Mouse (Mus musculus) macrophage (primary cell): ENCODE results near the gene Rasgrp2. TPM values are rescaled to one million over a fixed set of nuclear protein-coding genes. Genes with fewer than 3 reads are reported as not detected.

Source experiments
- H3K27ac ChIP-seq: fragments of 350-480 bp; formaldehyde crosslinking; 2 replicates; pipeline ENCODE4 v1.9.0; 2021
- H3K36me3 ChIP-seq: fragments of 350-480 bp; formaldehyde crosslinking; 2 replicates; pipeline ENCODE4 v1.9.0; 2021; ENCODE audit errors: inconsistent target
- H3K4me3 ChIP-seq: fragments of 350-480 bp; formaldehyde crosslinking; 2 replicates; pipeline ENCODE4 v1.9.0; 2021; ENCODE audit errors: inconsistent target
- H3K79me2 ChIP-seq: fragments of 350-480 bp; formaldehyde crosslinking; 2 replicates; pipeline ENCODE4 v1.9.0; 2021; ENCODE audit errors: inconsistent target
- WGBS: methylation state at CpG from one replicate; pipeline ENCODE4 v1.1.7; 2026; ENCODE audit warnings: inconsistent platforms; ENCODE audit not compliant: missing documents; 5-methylcytosine and 5-hydroxymethylcytosine counted together
- polyA plus RNA-seq: library from polyadenylated mRNA; stranded (reverse); fragments of 250-400 nt; gene quantifications from 3 replicates; pipeline ENCODE4 v1.2.4, GENCODE M21; 2018; ENCODE audit warnings: inconsistent platforms

Rasgrp2 gene
- polyA plus RNA-seq, 1 experiment from 2014 or later = 11.4 TPM

- no peaks in the 10 kb centered on the region for H3K36me3 ChIP-seq
Measured at GRCm38 (mm10) chr19:6389803-6390202, 9.3 kb upstream of the Rasgrp2 start.

GRCm38 (mm10) chr19:6390251-6390650 is 8.9 kb upstream of the Rasgrp2 start:
- H3K36me3 ChIP-seq = no peaks in the 10 kb centered on the region
- H3K27ac ChIP-seq = no peak overlapping the region
- WGBS = 84% methylated on average over 6 of the region's 6 CpGs
- H3K79me2 ChIP-seq = no peaks in the 10 kb centered on the region
- H3K4me3 ChIP-seq = no peak overlapping the region

More at GRCm38 (mm10) chr19:6389803-6390202, 9.3 kb upstream of the Rasgrp2 start:
- Histone ChIP-seq H3K27ac (no peak overlapping the region), H3K79me2 (no peaks in the 10 kb centered on the region), H3K4me3 (no peak overlapping the region)
- WGBS = 46% methylated on average over 16 of the region's 16 CpGs

GRCm38 (mm10) chr19:6392743-6393393 is 6.3 kb upstream of the Rasgrp2 start:
- no peak overlapping the region for H3K27ac ChIP-seq
- no peaks in the 10 kb centered on the region for H3K79me2 ChIP-seq
- no peaks in the 10 kb centered on the region for H3K36me3 ChIP-seq
- no peak overlapping the region for H3K4me3 ChIP-seq
- 58% methylated on average over 12 of the region's 14 CpGs for WGBS

DNA sequence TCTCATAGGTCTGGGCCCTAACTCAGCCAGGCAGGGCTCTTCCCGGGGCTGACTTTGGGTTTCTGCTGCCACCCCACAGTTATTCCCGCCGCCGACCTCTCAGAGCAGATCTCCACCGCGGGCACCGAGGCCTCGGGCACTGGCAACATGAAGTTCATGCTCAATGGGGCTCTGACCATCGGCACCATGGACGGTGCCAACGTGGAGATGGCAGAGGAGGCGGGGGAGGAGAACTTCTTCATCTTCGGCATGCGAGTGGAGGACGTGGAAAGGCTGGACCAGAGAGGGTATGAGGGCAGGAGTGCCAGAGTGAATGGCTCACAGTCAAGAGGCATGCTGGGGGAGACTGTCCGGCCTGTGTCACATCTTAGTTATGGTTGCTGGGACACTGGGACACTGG is 5.5 kb upstream of the Rasgrp2 start:
- Histone ChIP-seq H3K79me2 (no peaks in the 10 kb centered on the region), H3K27ac (no peak overlapping the region), H3K36me3 (no peaks in the 10 kb centered on the region), H3K4me3 (no peak overlapping the region)
- 93% methylated on average over 14 of the region's 16 CpGs for WGBS

- Histone ChIP-seq H3K36me3 (no peaks in the 10 kb centered on the region), H3K4me3 (no peak overlapping the region), H3K27ac (no peak overlapping the region), H3K79me2 (no peaks in the 10 kb centered on the region)
- 92% methylated on average over 5 of the region's 5 CpGs for WGBS
Measured at GRCm38 (mm10) chr19:6396237-6396636, 2.9 kb upstream of the Rasgrp2 start.

GRCm38 (mm10) chr19:6397582-6398249 is 1.4 kb upstream of the Rasgrp2 start:
- 87% methylated on average over 22 of the region's 22 CpGs for whole genome bisulfite sequencing

DNA sequence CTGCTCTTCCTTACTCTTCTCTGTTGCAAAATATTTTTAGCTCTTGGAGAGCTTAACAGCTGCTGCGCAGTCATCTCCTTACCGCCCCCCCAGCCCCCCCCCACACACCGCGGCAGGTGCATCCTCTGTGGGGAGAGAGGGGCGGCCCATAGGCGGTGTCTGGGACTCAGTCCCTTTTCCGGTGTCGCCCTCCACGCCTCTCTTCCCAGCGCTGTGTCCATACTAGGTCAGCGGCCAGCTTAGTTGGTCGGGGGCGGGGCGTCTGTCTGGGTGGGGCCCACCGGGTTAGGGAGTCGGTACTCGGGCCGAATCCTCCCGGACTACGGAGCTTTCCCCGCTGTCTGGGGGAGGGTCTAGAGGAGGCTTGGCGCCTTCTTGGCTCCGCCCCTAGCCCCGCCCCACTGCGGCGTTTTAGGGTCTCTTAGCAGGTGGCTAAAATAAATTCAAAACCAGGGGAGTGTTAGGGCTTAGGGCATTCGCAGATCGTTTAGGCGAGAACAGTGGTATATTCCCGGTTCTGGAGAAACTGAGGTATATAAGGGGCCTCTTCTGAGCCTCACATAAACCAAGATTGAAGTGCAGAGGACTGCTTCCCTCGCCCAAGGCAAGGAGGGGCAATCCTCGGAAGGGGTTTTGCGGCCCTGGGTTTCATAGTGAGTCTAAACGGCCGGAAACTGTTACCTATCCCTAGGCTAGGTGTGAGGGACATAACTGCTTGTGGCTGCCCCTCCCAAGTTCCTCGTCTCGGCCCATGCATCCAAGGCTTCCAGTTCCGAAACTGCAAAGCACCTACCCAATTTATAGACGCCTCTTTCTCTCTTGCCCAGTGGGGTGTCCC is 474 bp upstream of the Rasgrp2 start:
- Histone ChIP-seq H3K4me3 (peak overlapping the region; percentile 5; the same call in 1 of the 2 replicates), H3K27ac (no peak overlapping the region), H3K36me3 (no peaks in the 10 kb centered on the region), H3K79me2 (no peaks in the 10 kb centered on the region)
- WGBS = 4% methylated on average over 39 of the region's 39 CpGs

More at GRCm38 (mm10) chr19:6397582-6398249, 1.4 kb upstream of the Rasgrp2 start:
- Histone ChIP-seq H3K4me3 (no peak overlapping the region), H3K79me2 (no peaks in the 10 kb centered on the region), H3K36me3 (no peaks in the 10 kb centered on the region), H3K27ac (no peak overlapping the region)

DNA sequence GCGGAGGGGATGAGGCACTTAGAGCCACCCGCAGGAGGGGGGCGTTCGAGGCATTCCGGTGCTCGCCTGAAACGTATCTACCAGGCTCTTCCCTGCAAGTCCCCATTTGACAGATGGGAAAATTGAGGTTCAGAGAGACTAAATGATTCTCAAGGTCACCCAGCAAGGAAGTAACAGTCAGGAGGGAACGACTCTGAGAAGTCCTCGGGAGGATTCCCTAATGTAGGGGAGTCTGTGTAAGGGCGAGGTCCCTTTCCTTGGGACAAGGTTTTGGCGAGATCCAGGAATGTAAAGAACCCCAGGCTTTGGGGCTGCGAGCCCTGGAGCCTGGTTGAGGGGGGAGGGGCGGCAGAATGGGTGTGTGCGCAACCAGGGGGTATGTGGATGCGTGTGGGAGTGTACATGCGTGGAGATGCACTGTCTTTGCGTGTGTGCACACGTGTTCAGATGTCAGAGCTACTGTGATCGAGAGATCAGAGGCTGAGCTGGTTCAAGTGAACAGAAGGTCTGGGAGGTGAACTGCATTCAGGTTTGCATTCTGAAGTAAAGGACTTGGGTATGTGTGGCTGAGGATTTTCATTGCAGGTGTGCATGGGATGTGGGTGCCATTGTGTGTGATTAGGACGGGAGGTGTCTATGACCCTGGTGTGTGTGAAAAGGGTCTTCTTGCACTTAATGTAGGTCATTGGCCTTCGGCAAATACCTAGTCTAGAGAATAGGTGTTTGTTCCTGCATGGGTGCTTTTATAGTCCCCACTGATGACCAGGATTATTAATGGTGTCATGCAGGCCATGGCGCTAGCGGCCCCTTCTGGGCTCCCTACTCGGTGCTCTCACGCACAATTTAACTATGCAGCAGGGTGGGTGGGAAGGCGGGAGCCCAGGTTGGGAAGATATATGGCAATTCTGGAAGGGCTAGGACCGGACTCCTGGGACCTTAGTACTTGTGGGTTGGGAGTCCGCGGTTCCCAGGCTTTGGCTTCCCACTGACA is 1.3 kb downstream of the Rasgrp2 start:
- WGBS = 4% methylated on average over 29 of the region's 29 CpGs
- no peak overlapping the region for H3K27ac ChIP-seq
- H3K79me2 ChIP-seq = no peaks in the 10 kb centered on the region
- no peak overlapping the region for H3K4me3 ChIP-seq
- H3K36me3 ChIP-seq = no peaks in the 10 kb centered on the region

GRCm38 (mm10) chr19:6401131-6401815 is 2.1 kb downstream of the Rasgrp2 start:
- no peak overlapping the region for H3K27ac ChIP-seq
- H3K79me2 ChIP-seq = no peaks in the 10 kb centered on the region
- no peaks in the 10 kb centered on the region for H3K36me3 ChIP-seq
- peak overlapping the region; percentile 22; the same call in 1 of the 2 replicates for H3K4me3 ChIP-seq
- WGBS = under 1% methylated on average over 32 of the region's 32 CpGs

DNA sequence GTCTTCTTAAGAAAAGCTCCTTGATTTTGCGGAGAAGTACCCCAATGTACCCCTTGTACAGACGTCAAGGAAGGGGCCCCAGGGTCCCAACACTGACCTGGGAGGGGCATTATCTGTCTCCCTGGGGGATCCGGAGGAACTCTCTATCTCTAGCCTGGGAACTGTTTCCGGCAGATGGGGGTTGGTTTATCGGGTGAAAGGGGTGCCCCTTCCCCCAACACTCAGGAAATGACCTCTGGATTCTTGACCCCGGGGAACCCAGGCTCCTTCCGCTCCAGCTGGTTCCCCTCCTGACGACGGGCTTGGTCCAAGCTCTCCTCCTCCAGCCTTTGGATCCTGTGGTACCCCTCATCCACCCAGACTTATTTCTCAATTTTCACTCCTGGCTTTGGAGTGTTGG is 2.8 kb downstream of the Rasgrp2 start:
- Histone ChIP-seq H3K27ac (no peak overlapping the region), H3K79me2 (no peaks in the 10 kb centered on the region), H3K4me3 (peak overlapping the region; percentile 22; the same call in 1 of the 2 replicates), H3K36me3 (no peaks in the 10 kb centered on the region)
- WGBS = 6% methylated on average over 9 of the region's 9 CpGs

DNA sequence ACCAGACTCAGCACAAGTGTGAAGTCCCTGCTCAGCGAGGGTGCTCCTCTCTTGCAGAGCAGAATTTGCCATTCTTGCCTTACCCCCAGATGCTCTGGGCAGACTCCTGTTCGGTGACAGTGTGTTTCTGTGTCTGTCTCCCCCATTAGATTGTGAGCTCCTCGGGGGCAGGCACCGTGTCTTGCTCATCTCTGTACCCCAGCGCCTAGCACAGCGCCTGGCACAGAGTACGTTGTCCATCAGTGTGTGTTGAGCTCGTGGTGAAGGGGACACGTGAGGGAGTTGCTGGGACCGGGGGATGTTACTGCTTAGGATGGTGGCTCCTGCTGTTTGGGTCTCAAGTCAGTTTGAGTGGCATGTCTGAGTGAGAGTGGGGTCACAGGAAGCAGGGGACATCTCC is 4.7 kb downstream of the Rasgrp2 start:
- Histone ChIP-seq H3K79me2 (no peaks in the 10 kb centered on the region), H3K4me3 (no peak overlapping the region), H3K27ac (no peak overlapping the region), H3K36me3 (no peaks in the 10 kb centered on the region)
- WGBS = 92% methylated on average over 9 of the region's 10 CpGs

DNA sequence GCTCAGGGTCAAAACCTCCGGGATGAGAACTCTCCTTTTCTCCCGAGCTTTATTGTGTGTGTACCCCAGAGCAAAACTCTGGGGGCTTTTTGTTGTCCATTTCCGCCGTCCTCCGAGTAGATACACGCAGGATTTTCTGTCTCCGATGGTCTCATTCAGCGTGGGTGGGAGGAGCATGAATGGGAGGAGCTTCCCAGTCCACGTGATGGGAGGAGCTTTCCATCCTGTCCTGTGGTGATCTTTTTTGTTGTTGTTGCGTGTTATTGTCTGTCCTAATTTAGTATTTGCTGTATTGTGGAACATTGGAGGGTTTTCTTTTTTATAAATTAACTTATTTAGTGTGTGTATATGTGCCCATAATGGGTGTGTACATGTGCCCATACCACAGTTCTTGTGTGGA is 6.3 kb downstream of the Rasgrp2 start:
- WGBS = 77% methylated on average over 10 of the region's 10 CpGs
- no peak overlapping the region for H3K27ac ChIP-seq
- no peaks in the 10 kb centered on the region for H3K36me3 ChIP-seq

DNA sequence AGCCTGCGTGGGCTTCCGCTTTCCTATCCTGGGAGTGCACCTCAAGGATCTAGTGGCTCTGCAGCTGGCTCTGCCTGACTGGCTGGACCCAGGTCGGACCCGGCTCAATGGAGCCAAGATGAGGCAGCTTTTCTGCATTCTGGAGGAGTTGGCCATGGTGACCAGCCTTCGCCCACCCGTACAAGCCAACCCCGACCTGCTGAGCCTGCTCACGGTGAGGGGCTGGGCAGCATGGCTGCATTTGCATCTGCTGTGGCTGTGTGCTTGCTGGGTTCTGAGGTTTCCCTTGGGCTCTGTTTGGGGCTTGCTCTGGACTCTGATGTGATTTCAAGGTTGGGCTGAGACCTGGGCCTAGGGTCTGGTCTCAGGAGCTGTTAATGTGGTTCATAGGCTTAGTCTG is 8.0 kb downstream of the Rasgrp2 start:
- Histone ChIP-seq H3K27ac (no peak overlapping the region), H3K36me3 (no peaks in the 10 kb centered on the region), H3K4me3 (no peak overlapping the region), H3K79me2 (no peaks in the 10 kb centered on the region)
- WGBS = 99% methylated on average over 6 of the region's 8 CpGs

More for the DNA sequence above, 6.3 kb downstream of the Rasgrp2 start:
- H3K79me2 ChIP-seq = no peaks in the 10 kb centered on the region
- no peak overlapping the region for H3K4me3 ChIP-seq
